Mouse (Mus musculus) embryo, embryonic 9.5 days (tissue): ENCODE data around the gene Sfxn3.
"Not testable (repeated sequence)": the region's sequence is repeated elsewhere in the genome, so short reads cannot be mapped to it uniquely, and the experiment has no call there.

ENCODE experiments used
- DNase-seq: peaks from one replicate; pipeline ENCODE4 v3.0.0-alpha.2; 2017; ENCODE audit errors: extremely low spot score

Sfxn3 gene

DNA sequence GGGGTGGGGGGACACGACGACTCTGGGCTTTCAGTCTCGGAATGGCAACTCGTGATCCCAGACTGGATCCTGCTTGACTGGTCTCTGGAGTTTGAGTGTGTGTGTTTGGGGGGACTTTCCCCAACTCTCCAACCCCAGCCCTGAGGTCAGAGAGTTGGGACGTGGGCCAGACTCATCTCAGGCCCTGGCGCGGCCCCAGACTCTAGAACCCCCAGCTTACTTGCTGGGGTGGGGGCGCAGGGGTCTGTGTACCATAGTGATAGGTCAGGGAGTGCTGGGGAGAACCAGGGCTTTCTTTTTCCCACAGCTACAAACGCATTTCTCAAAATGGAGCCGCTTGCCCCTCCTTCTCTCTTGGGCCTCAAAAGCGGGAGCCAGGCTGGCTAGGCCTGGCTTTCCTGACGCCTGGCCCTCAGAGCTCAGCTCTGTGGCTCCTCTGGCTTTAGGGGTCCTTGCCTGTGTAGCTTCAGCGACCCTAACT is 28.9 kb upstream of the Sfxn3 start:
- peak; percentile 48 for DNase-seq

DNA sequence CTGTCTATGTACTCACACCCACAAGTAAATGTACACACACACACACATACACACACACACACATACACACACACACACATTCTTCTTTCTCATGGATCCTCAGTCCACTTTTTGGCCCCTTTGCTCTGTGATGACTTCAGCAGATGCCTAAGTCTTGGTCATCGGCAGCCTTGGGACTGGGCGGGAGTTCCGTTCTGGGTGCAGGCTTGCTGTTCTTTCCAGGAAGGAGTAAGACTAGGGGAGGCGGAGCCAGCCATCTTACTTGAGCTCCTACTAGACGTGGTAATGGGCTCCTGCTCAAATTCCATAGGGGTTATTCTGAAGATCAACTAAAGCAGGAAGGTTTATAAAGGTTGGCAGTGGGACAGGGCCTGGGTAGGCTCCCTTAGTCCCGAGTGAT is 27.0 kb upstream of the Sfxn3 start:
- no peak for DNase-seq

DNA sequence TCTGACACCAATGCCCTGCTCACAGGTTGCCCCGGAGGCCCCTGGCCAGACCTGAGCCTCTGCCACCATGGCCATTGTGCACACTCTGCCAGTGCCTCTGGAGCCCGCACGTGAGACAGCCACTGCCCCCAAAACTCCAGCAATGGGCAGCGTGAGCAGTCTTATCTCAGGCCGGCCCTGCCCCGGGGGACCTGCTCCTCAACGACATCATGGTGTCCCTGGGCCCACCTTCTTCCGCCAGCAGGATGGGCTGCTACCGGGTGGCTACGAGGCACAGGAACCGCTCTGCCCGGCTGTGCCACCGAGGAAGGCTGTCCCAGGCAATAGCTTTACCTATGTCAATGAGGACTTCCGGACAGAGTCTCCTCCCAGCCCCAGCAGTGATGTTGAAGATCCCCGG is 25.9 kb upstream of the Sfxn3 start:
- no peak for DNase-seq

DNA sequence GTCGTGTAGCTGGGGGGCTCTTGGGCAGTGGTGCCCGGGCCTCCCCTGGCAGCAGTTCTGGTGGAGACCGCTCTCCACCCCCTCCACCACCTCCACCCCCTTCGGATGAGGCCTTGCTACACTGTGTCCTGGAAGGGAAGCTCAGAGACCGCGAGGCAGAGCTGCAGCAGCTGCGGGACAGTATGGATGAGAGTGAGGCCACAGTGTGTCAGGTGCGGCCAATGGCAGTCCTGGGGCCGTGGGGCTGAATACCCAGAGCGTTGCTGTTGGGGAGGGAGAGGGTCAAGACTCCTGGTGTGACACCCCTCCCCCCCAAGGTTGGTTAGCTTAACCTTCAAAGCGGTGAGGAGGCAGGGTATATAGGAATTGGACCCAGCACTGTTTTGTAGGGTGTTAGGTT is 23.3 kb upstream of the Sfxn3 start:
- no peak for DNase-seq

DNA sequence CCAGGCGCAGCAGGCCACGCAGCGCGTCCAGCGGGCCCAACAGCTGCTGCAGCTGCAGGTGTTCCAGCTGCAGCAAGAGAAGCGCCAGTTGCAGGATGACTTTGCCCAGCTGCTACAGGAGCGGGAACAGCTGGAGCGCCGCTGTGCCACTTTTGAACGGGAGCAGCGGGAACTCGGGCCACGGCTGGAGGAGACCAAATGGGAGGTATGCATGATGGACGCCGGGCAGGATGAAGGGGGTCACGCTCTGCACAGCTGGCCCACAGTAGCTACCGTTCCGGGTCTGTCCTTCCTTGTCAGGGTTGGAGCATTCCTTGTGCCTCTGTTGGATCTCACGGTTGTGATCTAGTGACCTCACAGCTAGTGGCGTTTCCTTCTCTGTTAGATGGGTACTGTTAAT is 22.5 kb upstream of the Sfxn3 start:
- DNase-seq = no peak

DNA sequence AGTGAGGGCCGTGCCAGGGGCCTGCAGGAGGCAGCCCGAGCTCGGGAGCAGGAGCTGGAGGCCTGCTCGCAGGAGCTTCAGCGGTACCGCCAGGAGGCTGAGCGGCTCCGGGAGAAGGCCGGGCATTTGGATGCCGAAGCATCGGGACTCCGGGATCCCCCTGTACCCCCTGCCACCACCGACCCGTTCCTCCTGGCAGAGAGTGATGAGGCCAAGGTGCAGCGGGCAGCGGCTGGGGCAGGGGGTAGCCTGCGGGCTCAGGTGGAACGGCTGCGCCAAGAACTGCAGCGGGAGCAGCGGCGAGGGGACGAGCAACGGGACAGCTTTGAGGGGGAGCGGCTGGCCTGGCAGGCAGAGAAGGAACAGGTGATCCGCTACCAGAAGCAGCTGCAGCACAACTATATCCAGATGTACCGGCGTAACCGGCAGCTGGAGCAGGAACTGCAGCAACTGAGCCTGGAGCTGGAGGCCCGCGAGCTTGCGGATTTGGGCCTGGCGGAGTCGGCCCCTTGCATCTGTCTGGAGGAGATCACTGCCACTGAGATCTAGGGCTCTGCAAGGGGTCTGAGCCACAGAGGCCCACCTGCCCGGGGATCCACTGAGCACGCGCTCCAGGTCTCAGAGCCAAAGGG is 21.2 kb upstream of the Sfxn3 start:
- no peak for DNase-seq

DNA sequence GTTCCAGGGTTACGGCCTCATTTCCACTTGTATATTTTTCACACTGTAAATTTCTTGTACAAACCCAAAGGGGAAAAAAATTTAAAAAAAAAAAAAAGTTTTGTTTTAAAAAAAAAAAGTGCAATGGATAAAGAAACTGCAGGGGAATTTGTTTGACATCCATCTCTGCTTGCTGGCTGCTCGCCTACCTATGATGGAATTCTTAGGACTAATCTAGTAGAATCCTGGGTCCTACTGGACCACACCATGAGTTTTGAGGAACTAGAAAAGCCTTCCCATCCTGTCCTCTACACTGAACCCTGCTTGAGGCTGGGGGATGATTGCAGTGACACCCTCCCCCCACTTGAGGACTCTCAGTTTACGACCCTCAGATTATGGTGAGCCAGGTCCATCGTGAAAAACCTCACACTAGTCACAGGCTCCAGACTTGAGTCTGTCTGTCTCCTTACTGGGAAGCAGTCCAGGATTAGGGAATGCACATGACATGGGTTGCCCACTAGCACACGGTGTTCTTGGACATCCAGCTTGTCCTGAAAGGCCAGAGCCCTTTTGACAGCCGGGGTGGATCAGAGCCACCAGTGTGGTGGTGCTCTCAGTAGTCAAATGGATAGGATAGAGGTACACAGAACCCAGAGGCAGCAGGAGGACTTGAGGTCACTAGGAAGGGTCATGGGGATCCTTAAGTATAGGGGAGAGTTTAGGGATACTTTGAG is 20.2 kb upstream of the Sfxn3 start:
- no peak for DNase-seq

DNA sequence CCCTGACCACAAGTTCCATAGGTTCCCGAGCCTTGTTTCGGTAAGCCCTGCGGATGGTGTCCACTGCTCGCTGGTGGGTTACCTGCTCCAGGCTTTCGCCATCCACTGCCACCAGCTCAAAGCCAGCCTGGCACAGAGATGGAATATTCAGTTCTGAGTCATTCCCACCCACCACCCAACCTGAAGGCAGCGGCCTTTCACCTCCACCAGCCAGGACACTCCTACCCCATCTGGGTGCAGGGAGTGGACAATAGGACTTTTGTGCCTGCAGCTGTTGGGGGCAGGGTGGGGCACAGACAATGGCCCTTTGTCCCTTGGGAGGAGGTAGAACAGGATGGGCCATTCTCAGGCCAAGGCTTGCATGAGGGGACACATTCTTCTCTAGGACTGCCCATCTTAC is 19.5 kb upstream of the Sfxn3 start:
- DNase-seq = peak; percentile 37

DNA sequence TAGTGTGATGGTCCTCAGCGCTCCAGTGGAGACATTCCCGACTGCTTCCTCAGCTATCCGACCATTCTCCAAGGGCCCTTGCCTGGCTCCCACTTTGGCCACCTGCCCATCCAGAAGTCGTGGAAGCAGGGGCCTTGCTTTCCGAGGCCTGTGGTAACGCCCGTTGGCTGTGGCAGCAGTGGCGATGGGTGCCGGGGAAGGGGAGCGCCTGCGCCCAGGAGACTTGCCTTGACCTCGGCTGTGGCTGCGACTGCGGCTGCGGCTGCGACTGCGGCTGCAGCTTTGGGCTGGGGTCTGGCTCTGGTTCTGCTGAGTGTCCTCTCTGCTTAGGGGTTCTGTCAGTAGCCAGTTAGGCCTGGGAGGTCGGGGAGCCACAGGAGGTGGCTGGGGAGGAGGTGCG is 18.6 kb upstream of the Sfxn3 start:
- DNase-seq = no peak

DNA sequence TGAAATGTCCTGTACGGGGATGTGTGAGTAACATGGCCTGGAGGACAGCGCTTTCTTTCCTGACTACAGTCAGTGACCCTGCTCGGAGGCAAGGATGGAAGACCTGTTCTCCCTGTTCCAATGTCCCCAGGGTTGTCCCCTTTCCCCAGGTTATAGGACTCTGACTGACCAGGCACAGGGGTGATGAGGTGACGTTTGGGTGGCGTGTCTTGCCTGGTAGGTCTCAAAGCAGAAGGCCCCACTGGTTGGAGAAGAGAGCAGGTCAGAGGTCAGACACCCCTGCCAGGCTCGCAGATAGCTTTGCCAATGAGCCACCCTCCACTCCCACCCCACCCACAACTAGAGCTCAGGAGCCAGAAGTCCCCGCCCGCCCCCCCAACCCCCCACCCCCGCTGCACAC is 17.7 kb upstream of the Sfxn3 start:
- no peak for DNase-seq

DNA sequence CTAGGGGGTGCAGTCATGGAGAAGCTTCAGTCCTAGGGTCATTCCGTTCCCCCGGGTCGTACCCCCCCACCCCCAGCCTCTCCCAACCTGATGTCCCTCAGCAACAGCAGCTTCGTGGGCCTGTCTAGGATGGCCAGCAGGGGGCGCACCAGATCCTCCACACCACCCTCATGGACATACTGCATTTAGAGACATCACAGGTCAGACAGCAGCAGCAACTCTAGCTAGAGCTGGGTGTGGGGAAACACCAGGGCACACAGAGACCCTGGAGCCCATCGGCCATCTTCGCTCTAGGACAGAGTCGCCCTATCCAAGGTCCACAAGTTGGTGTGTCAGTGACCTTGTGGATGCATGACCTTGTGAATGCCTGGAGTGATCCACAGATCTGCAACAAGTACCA is 17.2 kb upstream of the Sfxn3 start:
- peak; percentile 64 for DNase-seq

DNA sequence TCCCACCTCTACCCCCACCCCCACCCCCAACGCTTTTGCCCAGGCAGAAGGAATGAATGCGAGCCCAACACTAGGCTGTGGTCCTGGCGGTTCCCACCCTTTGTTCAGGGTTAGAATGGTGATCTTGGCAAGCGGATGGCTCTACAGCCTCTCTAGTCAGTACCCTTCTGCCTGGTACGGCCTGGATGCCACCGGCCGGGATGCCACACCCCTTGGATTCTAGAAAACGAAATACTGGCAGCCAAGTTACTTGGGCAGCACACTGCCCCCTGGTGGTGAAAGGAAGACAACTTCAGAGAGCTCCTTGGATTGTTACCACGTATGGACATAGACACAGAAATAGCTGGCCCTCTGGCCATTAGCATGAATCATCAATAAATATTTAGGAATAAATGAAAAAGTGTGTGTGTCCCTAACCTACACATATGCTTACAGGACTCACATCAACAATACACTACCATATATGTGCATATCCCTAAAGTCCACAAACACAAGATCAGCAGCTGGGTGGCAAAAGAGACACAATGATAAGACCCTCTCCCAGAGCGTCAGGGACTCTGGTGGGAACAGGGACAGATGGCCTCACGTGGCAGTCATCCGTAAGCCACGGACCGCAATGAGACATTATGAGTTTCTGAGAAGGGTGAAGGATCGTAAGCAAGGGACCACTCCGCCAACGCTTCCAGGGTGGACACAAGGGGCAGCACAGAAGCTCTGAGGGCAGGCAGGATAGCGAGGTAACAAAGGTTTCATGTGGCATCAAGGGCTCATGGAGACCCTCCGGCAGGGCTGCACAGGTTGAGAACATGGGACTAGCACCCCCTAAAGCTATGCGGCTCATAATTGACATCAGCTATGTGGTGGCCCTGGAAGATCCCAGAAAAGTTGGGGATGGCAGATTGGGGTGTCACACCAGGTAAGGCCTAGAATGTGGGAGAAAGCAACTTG is 16.3 kb upstream of the Sfxn3 start:
- DNase-seq = peak; percentile 77

DNA sequence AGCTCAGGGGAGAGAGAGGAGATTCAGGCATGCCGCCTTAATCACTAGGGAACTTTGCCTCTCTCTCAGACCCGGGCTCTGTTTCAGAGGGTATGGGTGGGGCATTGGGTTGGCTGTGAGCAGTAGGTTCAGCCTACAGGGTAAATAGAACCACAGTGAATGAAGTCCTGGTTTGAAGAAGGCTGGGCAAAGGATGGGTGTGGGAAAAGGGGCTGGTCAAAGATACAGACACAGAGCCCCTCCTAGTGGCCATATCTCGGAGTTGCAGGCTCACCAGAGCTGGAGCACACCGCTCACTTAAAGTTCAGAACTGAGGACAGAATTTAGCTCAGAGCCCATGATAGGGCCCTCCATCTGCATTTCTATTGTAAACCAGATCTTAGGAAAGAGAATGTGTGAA is 15.5 kb upstream of the Sfxn3 start:
- DNase-seq = peak; percentile 76

DNA sequence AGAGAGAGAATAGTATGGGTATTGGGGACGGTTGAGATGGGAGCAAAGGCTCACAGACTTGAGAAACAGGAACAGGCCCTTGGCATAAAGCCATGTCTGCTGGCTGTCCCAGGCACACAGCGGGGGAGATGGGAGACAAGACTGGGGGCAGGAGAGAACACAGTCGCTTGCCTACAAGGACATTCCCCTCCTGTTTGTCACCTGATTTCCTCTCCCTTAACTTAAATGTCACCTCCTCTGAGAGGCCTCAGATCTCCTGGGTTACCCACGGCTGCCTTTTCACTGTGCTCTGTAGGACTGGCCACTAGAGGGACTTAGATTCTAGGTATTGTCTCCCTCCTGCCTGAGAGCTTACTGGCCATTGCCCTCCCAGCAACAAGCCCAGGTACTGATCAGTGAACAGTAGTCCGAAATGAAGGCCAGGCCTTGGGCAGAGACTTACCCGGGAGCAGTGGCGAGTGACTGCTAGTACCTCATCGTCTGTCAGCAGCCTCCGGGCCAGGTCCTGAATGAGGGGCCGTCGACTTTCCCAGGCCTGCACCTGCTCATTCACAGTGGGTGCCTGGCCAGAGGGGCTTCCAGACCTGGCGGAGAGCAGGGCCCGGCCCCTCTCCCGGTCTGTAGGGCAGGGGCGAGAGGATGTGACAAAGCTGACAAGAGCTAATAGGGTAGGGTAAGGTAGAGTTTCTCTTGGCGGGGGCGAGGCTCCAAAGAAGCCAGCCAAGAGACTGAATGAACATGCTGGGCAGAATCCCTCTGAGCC is 14.6 kb upstream of the Sfxn3 start:
- no peak for DNase-seq

DNA sequence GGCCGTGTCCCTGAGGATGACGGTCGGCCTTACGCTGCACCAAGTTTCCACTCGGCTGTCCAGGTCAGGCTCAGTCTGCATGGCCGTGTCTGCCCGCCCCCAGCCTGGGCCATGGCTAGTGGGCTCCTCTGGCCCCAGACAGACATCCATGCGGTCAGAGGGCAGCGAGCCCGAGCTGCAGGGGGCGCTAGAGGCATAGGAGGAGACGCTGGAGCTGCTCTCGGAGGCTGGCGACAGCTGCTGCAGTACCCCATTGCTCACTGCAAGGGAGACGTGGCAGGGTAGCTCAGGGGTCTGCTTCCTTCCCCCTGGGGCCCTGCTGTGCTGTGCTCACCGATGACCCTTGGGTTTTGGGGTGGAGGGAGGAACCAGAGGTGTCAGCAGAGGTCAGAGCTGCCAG is 10.4 kb upstream of the Sfxn3 start:
- peak; percentile 59 for DNase-seq

DNA sequence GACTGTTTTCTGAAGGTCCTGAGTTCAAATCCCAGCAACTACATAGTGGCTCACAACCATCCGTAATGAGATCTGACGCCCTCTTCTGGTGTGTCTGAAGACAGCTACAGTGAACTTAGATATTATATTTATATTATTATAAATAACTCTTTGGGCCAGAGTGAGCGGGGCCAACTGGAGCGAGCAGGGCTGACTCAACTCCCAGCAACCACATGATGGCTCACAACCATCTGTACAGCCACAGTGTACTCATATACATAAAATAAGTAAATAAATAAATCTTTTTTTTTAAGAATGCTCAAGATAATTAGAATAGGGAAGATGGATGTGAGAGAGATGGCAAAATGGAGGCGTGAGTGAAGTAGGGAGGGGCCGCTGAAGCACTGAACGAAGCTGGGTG is 9.1 kb upstream of the Sfxn3 start:
- not testable (repeated sequence) for DNase-seq

DNA sequence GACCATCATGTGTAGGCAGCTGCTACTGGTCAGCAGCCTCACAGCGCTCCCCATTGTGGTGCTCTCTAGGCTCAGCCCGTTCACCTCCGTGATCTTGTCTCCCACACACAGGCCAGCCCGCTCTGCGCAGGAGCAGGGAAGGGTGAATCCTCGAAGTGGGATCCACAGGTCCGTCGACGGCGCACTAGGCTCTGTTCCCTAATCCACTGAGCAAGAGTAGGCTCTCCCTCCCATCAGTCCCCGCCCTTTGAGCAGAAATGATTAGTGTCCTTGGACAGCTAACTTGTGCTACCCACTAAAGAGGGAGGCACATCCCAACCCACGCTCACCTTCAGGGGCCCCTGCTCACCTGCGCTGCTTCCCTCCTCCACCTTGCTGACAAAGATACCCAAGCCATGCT is 7.1 kb upstream of the Sfxn3 start:
- no peak for DNase-seq

DNA sequence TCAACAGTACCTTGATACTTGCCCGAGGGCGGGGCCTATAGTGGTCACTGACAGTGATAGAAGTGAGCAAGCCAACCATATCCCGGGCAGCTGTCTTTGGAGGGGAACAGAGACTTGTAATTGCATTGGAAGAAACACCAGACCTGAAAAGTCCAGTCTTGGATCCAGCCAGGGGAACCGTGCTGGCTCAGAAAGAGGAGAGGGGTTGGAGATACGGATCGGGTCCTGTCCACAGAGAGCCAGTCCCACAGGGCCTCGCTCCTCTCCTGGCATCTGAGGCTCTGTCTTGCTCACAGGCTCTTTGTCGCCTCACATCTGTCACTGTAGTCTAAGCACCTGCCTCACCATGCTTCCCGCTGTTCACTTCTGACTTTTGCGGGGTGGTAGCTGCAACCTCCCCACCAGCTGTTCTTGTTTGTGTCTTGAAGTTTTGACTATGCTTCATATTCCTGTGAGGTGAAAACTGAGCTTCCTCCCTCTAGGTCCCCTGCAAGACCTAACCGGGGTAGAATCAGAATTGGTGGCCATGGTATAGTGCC is 2.8 kb upstream of the Sfxn3 start:
- DNase-seq = no peak

DNA sequence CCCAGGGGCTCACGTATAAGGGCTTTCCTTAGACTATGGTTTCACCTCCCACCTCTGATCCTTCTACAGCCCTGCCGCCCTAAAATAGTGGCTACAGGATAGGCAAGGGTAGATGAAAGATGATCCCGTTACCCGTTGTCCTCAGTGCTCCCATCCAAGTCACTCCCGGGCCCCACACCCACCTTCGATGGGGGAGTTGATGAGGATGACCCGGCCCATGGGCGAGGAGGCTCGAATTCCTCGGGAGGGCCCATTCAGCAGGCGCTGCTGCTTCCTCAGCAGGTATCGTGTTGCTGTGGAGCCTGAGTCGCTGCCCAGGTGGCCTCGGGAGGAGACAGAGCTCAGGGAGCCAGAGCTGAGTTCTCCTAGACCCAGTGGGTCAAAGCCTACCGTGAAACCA is 2.1 kb upstream of the Sfxn3 start:
- no peak for DNase-seq

DNA sequence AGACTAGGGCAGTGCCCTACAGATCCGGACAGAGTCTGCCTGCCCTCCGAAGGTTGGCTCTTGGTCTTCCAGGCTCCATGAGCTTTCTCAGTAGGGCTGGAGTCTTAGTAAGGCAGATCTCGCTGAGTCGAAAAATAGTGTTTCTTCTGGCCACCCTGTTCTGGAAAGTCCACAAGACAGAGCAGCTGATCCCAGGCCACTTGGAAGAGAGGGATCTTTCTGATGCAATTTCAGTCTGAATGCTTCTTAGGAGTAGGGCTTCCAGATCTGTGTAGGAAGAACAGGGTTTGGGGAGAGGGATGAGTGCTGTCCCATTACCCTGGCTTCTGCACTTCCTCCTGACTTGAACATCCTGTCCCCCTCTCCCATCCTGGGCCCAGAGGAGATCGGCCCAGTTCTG is 1.7 kb upstream of the Sfxn3 start, which contains the start of gene Pdzd7:
Pdzd7 (minus strand) TSS at position 67 of the 400 bp plus-strand sequence.
- no peak for DNase-seq

DNA sequence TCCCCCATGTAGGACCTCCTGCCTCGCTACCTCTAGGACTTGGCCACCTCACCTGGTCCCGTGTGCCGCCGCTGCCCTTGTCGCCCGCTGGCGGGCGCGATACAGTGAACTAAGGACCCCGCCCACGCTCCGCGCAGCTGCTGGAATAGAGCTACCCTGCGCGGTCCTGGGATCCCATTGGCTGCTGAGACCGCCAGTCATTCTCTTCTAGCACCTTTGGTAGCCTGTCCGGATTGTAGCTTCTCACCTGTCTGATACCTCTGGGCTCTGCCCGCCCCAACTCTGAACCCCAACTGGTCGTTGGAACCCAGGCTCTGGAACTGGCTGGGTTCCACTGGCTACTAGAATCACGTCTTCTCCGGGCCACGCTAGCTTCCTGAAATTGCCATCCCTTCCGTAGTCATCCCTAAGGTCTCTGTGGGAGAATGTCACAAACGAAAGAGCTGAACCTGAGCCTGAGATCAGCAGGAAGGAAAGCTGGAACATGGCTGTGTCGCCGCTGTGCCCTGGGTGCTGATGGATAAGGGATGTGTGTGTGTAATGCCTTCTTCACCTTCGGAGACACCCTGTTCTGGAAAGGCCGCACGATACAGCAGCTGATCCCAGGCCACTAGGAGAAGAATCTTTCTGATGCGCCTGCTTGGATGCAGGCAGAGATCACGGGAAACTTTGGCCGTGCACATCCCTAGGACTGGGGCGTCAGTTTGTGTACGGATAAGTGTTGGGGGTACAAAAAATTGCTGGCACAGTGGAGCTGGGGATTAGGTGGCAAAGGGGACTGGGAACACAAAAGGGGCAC is 581 bp upstream of the Sfxn3 start:
- DNase-seq = peak; percentile 64
